11 mouse cellular contexts compared by ENCODE assay signal in the genomic region with DNA sequence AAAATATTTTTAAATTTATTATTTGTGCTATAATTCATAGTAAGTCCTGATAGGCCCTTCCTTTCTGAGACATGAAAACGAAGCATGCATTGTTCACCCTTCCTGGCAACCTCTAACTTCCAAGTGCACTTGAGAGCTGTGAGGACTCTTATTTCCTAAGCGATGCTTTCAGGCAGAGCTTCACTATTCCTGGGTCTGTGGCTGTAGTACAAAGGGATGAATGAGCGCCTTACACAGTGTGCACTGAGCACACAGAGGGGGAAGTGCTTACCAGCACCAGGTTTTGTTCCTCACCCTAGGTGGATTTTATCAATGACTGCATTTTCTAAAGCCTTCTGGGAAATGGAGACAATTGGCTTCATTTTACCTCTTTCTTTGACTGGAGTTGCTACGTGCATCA.
DNase-seq lines count a peak whose midpoint lies in the region; ATAC-seq and TF ChIP-seq lines count a peak whose summit lies in the region.
"Had no signal": no experiment of that assay in that cellular context is flagged by ENCODE, and none has a peak within 500 bp of the region (broad histone marks: within the 10 kb centered on the region; RNA-seq: fewer than 3 reads in every experiment).

No protein-coding gene starts in this region.

- peak; percentile 30 for DNase-seq in lung, postnatal 0 days (ENCODE audit: low spot score)
- DNase-seq in lung, postnatal 25 days (ENCODE audit: low spot score), result no peak
- DNase-seq in forebrain, embryonic 10.5 days (ENCODE audit: extremely low spot score, low spot score), result peak; percentile 52
- no peak for DNase-seq in thymus, postnatal 25 days
- no peak for DNase-seq in right cerebral cortex, adult 2 months (ENCODE audit: low spot score in 2 of 2)
- DNase-seq: cerebellum, adult 9-10 months; heart, postnatal 4 days; liver, embryonic 13.5 days had no signal

- TF ChIP-seq CTCF in lung, postnatal 0 days (IDR thresholded peaks at IDR 0.05), result no peak

- no peak overlapping the region for H3K9ac ChIP-seq in lung, postnatal 0 days (replicated peaks; ENCODE audit: low read depth)
- no peak overlapping the region for H3K9ac ChIP-seq in hindbrain, embryonic 15.5 days
- H3K9ac ChIP-seq in neural tube, embryonic 13.5 days, result no peak overlapping the region
- H3K9ac ChIP-seq: liver, embryonic 13.5 days had no signal

- no peaks in the 10 kb centered on the region for H3K27me3 ChIP-seq in lung, postnatal 0 days (replicated peaks; ENCODE audit: insufficient read depth, low read length)
- H3K27me3 ChIP-seq in forebrain, embryonic 10.5 days (ENCODE audit: poor library complexity, severe bottlenecking), result no peaks in the 10 kb centered on the region
- no peaks in the 10 kb centered on the region for H3K27me3 ChIP-seq in hindbrain, embryonic 15.5 days
- H3K27me3 ChIP-seq in neural tube, embryonic 13.5 days, result no peaks in the 10 kb centered on the region
- H3K27me3 ChIP-seq: CH12.LX; liver, embryonic 13.5 days had no signal

- H3K4me2 ChIP-seq in lung, postnatal 0 days (replicated peaks; ENCODE audit: low read depth, low read length), result no peak overlapping the region
- H3K4me2 ChIP-seq in hindbrain, embryonic 15.5 days, result no peak overlapping the region
- no peak overlapping the region for H3K4me2 ChIP-seq in neural tube, embryonic 13.5 days
- H3K4me2 ChIP-seq: liver, embryonic 13.5 days had no signal

- H3K9me3 ChIP-seq in lung, postnatal 0 days (ENCODE audit: low read length), result no peaks in the 10 kb centered on the region
- peaks cover 6% of the 10 kb centered on the region; the same call in 1 of the 2 replicates for H3K9me3 ChIP-seq in forebrain, embryonic 10.5 days
- no peaks in the 10 kb centered on the region; the same call in 1 of the 2 replicates for H3K9me3 ChIP-seq in hindbrain, embryonic 15.5 days
- 0 out of 2 replicates have a peak, but pooled peaks cover 7% of the 10 kb centered on the region for H3K9me3 ChIP-seq in neural tube, embryonic 13.5 days
- H3K9me3 ChIP-seq: liver, embryonic 13.5 days had no signal

- H3K4me3 ChIP-seq in lung, postnatal 0 days (ENCODE audit: low read depth, low read length), result no peak overlapping the region
- H3K4me3 ChIP-seq in forebrain, embryonic 10.5 days, result no peak overlapping the region
- no peak overlapping the region for H3K4me3 ChIP-seq in hindbrain, embryonic 15.5 days
- no peak overlapping the region for H3K4me3 ChIP-seq in neural tube, embryonic 13.5 days
- H3K4me3 ChIP-seq: liver, embryonic 13.5 days had no signal

- TF ChIP-seq EP300 in lung, postnatal 0 days (IDR thresholded peaks at IDR 0.05), result no peak

- WGBS in lung, postnatal 0 days, result 44% methylated on average over 4 of the region's 4 CpGs
- 29% methylated on average over 4 of the region's 4 CpGs for whole genome bisulfite sequencing in forebrain, embryonic 10.5 days
- WGBS in hindbrain, embryonic 15.5 days, result 9% methylated on average over 4 of the region's 4 CpGs
- 20% methylated on average over 4 of the region's 4 CpGs for WGBS in neural tube, embryonic 13.5 days

- no peak for ATAC-seq in lung, postnatal 0 days
- ATAC-seq in hindbrain, embryonic 15.5 days (ENCODE audit: low FRiP score, low read depth), result peak; percentile 63; the same call in 1 of the 2 replicates
- peak; percentile 83 for ATAC-seq in neural tube, embryonic 13.5 days (ENCODE audit: low read depth)

- H3K27ac ChIP-seq in lung, postnatal 0 days (ENCODE audit: low read length), result no peak overlapping the region
- H3K27ac ChIP-seq in forebrain, embryonic 10.5 days, result peak overlapping the region; percentile 80
- no peak overlapping the region for H3K27ac ChIP-seq in hindbrain, embryonic 15.5 days (replicated peaks)
- H3K27ac ChIP-seq in neural tube, embryonic 13.5 days (replicated peaks), result no peak overlapping the region
- H3K27ac ChIP-seq: liver, embryonic 13.5 days had no signal

- no peaks in the 10 kb centered on the region for H3K4me1 ChIP-seq in lung, postnatal 0 days (ENCODE audit: insufficient read depth, low read depth, low read length)
- H3K4me1 ChIP-seq in forebrain, embryonic 10.5 days, result peaks cover 23% of the 10 kb centered on the region
- H3K4me1 ChIP-seq in hindbrain, embryonic 15.5 days (replicated peaks), result peaks cover 3% of the 10 kb centered on the region; the same call in 1 of the 2 replicates
- H3K4me1 ChIP-seq in neural tube, embryonic 13.5 days (replicated peaks), result 0 out of 2 replicates have a peak, but pooled peaks cover 3% of the 10 kb centered on the region
- H3K4me1 ChIP-seq: liver, embryonic 13.5 days had no signal

- H3K36me3 ChIP-seq in lung, postnatal 0 days (ENCODE audit: insufficient read depth, low read length), result no peaks in the 10 kb centered on the region
- H3K36me3 ChIP-seq in forebrain, embryonic 10.5 days (replicated peaks), result no peaks in the 10 kb centered on the region
- H3K36me3 ChIP-seq in hindbrain, embryonic 15.5 days, result no peaks in the 10 kb centered on the region
- no peaks in the 10 kb centered on the region for H3K36me3 ChIP-seq in neural tube, embryonic 13.5 days
- H3K36me3 ChIP-seq: liver, embryonic 13.5 days had no signal

Comparison
In these comparisons a context has a peak if more than half of its experiments do, and no peak if none do; other contexts are left out.
1. DNase-seq: peak in lung, postnatal 0 days (single experiment) and forebrain, embryonic 10.5 days (single experiment); none in lung, postnatal 25 days (single experiment), thymus, postnatal 25 days (single experiment) and right cerebral cortex, adult 2 months (0 of 2).